Mouse (Mus musculus) lung, embryonic 15.5 days (tissue): ENCODE measurements at regions not wholly inside any gene's neighbourhood (a gene's known extent, or its start where the extent isn't known, plus 50 kb on each side); places are given as distances from the start of the nearest gene placed in this dataset.

Experiments
- ATAC-seq: fragments of 200-750 bp; cut with Nextera tagmentation; 2 replicates; pipeline ENCODE4 v1.8.0; 2017; ENCODE audit warnings: moderate number of reproducible peaks, borderline replicate concordance; ENCODE audit not compliant: low FRiP score, low TSS enrichment; ENCODE audit errors: extremely low read depth
- H3K27ac ChIP-seq: fragments of 300-500 bp; sonication (generic); 2 replicates; pipeline ENCODE4 v1.5.1; 2015; ENCODE audit warnings: moderate library complexity, mild to moderate bottlenecking, inconsistent platforms
- H3K27me3 ChIP-seq: fragments of 300-500 bp; sonication (generic); 2 replicates; pipeline ENCODE4 v1.6.1; 2015; ENCODE audit warnings: inconsistent platforms
- H3K36me3 ChIP-seq: fragments of 300-500 bp; sonication (generic); 2 replicates; pipeline ENCODE4 v1.6.1; 2015; ENCODE audit warnings: inconsistent platforms
- H3K4me1 ChIP-seq: fragments of 300-500 bp; sonication (generic); 2 replicates; pipeline ENCODE4 v1.6.1; 2015; ENCODE audit warnings: inconsistent platforms
- H3K4me2 ChIP-seq: fragments of 300-500 bp; sonication (generic); 2 replicates; pipeline ENCODE4 v1.6.1; 2015; ENCODE audit warnings: inconsistent platforms, mild to moderate bottlenecking, moderate library complexity
- H3K4me3 ChIP-seq: fragments of 300-500 bp; sonication (generic); 2 replicates; pipeline ENCODE4 v1.5.1; 2015; ENCODE audit warnings: mild to moderate bottlenecking, inconsistent platforms
- H3K9ac ChIP-seq: fragments of 300-500 bp; sonication (generic); 2 replicates; pipeline ENCODE4 v1.6.1; 2015; ENCODE audit warnings: inconsistent platforms
- H3K9me3 ChIP-seq: fragments of 300-500 bp; sonication (generic); 2 replicates; pipeline ENCODE4 v1.6.1; 2016; ENCODE audit warnings: inconsistent platforms
- WGBS: fragments of 180-500 bp; shearing (Covaris S2); methylation state at CpG from one replicate; pipeline ENCODE4 v1.1.7; 2015; 5-methylcytosine and 5-hydroxymethylcytosine counted together

DNA sequence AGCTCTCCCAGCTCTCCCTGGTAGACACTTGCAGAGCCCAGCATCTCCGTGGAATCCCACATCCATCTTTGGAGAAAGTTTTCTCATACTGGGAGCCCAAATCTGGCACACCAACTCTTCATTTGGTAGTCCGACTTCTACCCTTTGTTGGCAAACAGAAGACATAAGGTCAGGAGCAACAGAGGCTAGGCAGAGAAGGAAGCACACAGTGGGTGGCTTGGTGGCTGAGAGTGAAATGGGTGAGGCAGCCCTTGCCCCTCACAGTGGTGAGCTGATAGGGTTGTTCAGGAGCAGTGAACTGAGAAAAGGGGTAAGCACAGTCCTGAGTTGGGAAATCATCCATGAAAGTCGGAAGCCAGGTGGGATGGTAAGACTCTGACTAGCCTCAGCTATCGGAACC lies 157.6 kb upstream of the Arid2 start:
- WGBS = 85% methylated on average over 4 of the region's 4 CpGs
- Histone ChIP-seq H3K36me3 (no peaks in the 10 kb centered on the region), H3K9me3 (no peaks in the 10 kb centered on the region), H3K4me3 (no peak overlapping the region), H3K9ac (no peak overlapping the region), H3K4me1 (peaks cover 15% of the 10 kb centered on the region), H3K27me3 (no peaks in the 10 kb centered on the region), H3K4me2 (no peak overlapping the region), H3K27ac (no peak overlapping the region)
- no peak for ATAC-seq

DNA sequence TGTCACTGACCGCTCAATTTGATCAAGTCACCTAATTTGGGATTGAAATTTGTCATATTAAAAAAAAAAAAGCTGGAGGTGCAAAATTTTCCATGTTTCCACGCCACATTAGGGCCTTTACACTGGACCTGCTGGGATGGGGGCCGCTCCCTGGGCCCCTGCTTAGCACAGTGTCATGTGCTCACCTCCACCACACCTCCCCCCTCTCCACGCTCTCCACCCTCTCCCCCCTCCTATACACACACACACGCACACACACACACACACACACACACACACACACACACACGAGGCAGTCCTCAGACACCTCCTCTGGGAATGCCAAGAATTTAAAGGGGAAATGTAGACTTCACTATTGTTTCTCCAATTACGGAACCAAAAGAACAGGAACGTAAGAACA lies 156.8 kb upstream of the Arid2 start:
- WGBS = 54% methylated on average over 8 of the region's 8 CpGs
- Histone ChIP-seq H3K36me3 (no peaks in the 10 kb centered on the region), H3K9me3 (no peaks in the 10 kb centered on the region), H3K4me2 (no peak overlapping the region), H3K4me3 (no peak overlapping the region), H3K27me3 (no peaks in the 10 kb centered on the region), H3K9ac (no peak overlapping the region), H3K4me1 (peaks cover 20% of the 10 kb centered on the region), H3K27ac (no peak overlapping the region)
- ATAC-seq = no peak

DNA sequence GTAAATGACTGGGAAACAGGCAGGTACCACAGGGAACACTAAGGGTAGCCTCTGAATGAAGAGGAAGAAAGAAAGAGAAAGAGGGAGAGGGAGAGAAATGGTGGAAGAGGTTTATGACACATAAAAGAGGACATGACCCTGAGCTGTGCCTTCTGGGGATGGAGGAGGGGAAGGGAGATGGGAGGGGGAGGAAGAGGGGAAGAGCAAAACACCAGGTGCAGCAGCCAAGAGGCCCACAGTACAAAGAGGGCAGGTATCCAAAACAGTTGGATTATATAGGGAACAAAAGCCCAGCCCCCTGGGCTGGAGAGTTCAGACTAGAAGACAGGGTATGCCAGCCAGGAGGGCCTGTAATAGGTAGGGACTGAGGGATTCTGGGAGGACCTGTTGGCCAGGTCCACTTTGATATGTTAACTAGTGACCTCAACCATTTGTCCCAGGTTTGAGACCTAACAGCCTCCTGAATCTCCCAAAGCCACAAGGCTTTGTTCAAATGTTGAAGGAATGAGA lies 155.7 kb upstream of the Arid2 start:
- H3K9me3 ChIP-seq = no peaks in the 10 kb centered on the region
- H3K4me2 ChIP-seq = no peak overlapping the region
- no peaks in the 10 kb centered on the region for H3K27me3 ChIP-seq
- no peak overlapping the region for H3K9ac ChIP-seq
- no peaks in the 10 kb centered on the region for H3K36me3 ChIP-seq
- H3K27ac ChIP-seq = 0 out of 2 replicates have a peak overlapping the region, but pooled peaks have one; percentile 17
- peaks cover 20% of the 10 kb centered on the region for H3K4me1 ChIP-seq
- no peak overlapping the region for H3K4me3 ChIP-seq
- no peak for ATAC-seq

DNA sequence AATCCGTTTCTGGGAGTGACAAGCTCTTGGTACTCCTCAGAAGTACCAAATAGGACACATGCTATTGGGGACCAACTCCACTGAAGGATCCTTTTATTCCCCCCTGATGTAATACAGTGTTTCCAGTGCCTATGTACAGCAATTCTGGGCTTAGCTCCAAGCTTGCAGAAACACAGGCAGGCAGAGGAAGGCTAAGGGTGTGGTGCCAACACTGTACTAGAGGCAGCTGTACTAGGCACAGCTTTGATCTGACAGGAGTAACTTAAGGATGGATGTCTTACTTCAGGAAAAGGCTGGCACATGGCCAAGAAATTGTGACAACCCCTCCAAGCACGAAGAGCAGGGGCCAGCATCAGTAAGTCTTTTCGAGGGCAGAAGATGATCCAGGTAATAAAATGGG lies 154.7 kb upstream of the Arid2 start:
- no peaks in the 10 kb centered on the region for H3K27me3 ChIP-seq
- H3K4me2 ChIP-seq = no peak overlapping the region
- no peak overlapping the region for H3K9ac ChIP-seq
- WGBS = 28% methylated on average over 3 of the region's 3 CpGs
- H3K27ac ChIP-seq = no peak overlapping the region
- H3K36me3 ChIP-seq = no peaks in the 10 kb centered on the region
- peak; percentile 77; the same call in 1 of the 2 replicates for ATAC-seq
- H3K9me3 ChIP-seq = no peaks in the 10 kb centered on the region
- H3K4me3 ChIP-seq = no peak overlapping the region
- peaks cover 20% of the 10 kb centered on the region for H3K4me1 ChIP-seq

DNA sequence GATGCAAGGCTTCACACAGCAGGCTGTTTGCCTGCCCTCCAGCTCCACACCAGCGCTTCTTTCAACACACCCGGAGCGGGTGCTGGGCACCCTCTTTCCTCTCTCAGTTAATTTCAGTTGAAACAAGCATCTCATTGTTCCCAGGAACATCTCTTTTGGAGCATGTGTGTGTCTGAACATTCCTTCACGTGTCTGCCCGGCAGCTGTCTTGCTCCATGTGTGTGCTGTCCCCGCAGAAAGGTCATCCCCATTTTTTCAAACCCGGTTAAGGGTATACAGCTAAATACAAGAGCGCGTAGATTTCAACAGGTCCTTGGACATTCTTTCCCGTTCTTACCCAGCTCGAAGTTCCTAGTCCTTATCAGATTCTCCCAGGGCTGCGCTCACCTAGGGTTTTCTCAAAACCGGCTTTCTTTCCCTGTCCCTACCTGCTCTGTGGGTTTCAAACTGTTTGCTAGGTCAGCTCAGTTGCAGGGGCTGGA lies 152.0 kb upstream of the Arid2 start:
- Histone ChIP-seq H3K27ac (peak overlapping the region; percentile 37; the same call in 1 of the 2 replicates), H3K27me3 (no peaks in the 10 kb centered on the region), H3K36me3 (no peaks in the 10 kb centered on the region), H3K4me3 (no peak overlapping the region), H3K4me1 (peaks cover 20% of the 10 kb centered on the region), H3K9ac (no peak overlapping the region), H3K9me3 (no peaks in the 10 kb centered on the region), H3K4me2 (peak overlapping the region; percentile 43)
- 14% methylated on average over 13 of the region's 13 CpGs for WGBS
- no peak for ATAC-seq

DNA sequence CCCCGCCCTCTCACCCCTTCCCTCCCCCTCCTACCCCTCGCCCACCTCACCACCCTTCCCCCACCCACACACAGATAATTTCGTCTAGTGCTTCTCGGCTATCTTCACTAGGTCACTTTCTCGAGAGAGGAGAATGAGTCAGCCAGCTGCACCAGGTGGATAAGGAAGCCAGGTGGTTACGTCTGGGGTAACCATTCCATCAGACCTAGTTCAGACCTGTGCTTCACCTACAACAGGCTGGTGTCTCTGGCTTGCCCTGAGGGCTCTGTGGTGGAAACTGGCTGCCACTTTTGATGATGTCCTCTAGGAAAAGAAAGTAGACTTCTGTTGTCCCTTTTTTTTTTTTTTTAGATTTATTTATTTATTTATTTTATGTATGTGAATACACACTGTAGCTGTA lies 151.5 kb upstream of the Arid2 start:
- Histone ChIP-seq H3K4me3 (no peak overlapping the region), H3K9me3 (no peaks in the 10 kb centered on the region), H3K4me1 (peaks cover 20% of the 10 kb centered on the region), H3K27ac (peak overlapping the region; percentile 37; the same call in 1 of the 2 replicates), H3K36me3 (no peaks in the 10 kb centered on the region), H3K4me2 (peak overlapping the region; percentile 43), H3K9ac (no peak overlapping the region), H3K27me3 (no peaks in the 10 kb centered on the region)
- WGBS = 9% methylated on average over 6 of the region's 6 CpGs
- no peak for ATAC-seq

DNA sequence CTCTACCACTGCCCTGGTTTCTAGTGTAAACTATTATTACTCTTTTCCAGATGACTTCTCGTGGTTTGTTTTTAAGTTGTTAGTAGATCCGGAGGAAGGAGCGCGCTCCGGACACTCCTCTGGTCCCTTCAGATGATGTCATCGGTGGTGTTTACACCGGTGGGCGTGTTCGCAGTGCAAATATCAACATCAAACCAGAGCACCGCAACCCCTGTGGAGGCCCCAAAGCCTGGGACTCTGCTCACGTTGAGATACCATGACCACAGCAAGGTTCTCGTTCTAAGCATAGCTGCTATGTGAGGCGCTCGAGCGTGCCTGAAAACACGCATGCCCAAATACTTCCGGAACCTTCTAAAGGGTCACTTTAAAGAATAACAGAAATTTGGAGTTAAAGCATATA lies 149.8 kb upstream of the Arid2 start:
- H3K27me3 ChIP-seq = no peaks in the 10 kb centered on the region
- H3K27ac ChIP-seq = no peak overlapping the region
- no peak overlapping the region for H3K4me2 ChIP-seq
- no peak for ATAC-seq
- 81% methylated on average over 17 of the region's 17 CpGs for WGBS
- H3K9me3 ChIP-seq = no peaks in the 10 kb centered on the region
- H3K4me3 ChIP-seq = no peak overlapping the region
- no peak overlapping the region for H3K9ac ChIP-seq
- peaks cover 9% of the 10 kb centered on the region for H3K4me1 ChIP-seq
- no peaks in the 10 kb centered on the region for H3K36me3 ChIP-seq

DNA sequence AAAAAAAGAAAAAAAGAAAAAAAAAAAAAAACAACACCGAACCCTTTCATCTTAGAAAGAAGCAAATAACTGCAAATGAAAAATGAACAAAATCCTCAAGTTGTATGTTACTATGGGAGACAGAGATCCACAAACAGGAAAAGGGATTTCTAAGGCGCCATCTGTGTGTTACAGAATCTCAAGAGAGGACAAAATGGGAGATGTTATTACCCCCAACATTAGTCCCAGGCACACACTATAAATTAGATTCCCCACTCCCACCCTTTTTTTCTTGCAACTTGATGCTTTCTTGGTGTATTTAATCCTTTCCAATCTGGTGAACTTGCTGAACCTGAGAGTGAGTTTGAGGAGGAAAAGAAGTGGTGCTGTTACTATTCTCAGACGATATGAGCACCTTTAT lies 149.4 kb upstream of the Arid2 start:
- Histone ChIP-seq H3K4me2 (no peak overlapping the region), H3K9ac (no peak overlapping the region), H3K4me3 (no peak overlapping the region), H3K9me3 (no peaks in the 10 kb centered on the region), H3K27me3 (no peaks in the 10 kb centered on the region), H3K36me3 (no peaks in the 10 kb centered on the region), H3K4me1 (peaks cover 5% of the 10 kb centered on the region), H3K27ac (no peak overlapping the region)
- no peak for ATAC-seq
- WGBS = 83% methylated on average over 3 of the region's 3 CpGs

DNA sequence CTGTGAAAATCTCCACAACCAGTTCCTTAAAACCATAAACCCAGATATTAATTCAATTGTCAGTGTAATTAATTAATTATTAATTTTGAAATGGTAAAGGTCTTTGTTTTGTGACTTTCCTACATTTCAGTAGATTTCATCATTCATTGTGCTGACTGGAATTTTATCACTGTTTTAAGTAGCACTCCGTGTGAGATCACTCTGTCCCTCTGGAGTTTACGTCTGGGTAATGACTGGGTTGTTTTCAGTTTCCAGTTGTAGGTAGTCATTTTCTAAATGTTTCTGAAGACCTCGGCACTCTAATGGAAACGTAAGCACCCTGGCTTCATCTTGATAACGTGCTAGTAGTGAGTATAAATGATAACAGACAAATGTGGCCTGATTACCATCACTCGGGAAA lies 133.8 kb upstream of the Arid2 start:
- Histone ChIP-seq H3K27ac (no peak overlapping the region), H3K4me2 (no peak overlapping the region), H3K9me3 (no peaks in the 10 kb centered on the region), H3K4me3 (no peak overlapping the region), H3K27me3 (no peaks in the 10 kb centered on the region), H3K36me3 (no peaks in the 10 kb centered on the region), H3K9ac (no peak overlapping the region), H3K4me1 (no peaks in the 10 kb centered on the region)
- no peak for ATAC-seq
- 39% methylated on average over 6 of the region's 6 CpGs for WGBS

DNA sequence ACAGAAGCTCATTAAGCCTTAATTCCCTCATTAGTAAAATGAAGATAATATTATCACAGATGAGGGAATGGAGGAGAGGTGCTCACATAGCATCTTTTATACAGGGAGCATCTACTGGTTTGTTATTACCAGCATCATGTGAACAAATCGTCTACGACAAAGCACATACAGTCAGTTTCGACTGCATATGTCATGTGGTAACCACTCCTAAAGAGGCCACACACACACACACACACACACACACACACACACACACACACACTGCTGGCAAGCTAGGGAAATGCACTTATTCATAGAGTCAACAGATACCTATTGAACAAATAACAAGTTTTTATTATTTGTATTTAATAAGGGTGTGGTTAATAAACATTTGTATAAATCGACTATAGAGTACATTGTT lies 129.0 kb upstream of the Arid2 start:
- no peaks in the 10 kb centered on the region for H3K36me3 ChIP-seq
- H3K4me1 ChIP-seq = no peaks in the 10 kb centered on the region
- H3K4me2 ChIP-seq = no peak overlapping the region
- WGBS = 76% methylated on average over 4 of the region's 4 CpGs
- H3K27me3 ChIP-seq = no peaks in the 10 kb centered on the region
- H3K4me3 ChIP-seq = no peak overlapping the region
- H3K9me3 ChIP-seq = no peaks in the 10 kb centered on the region
- ATAC-seq = no peak
- no peak overlapping the region for H3K27ac ChIP-seq
- no peak overlapping the region for H3K9ac ChIP-seq

DNA sequence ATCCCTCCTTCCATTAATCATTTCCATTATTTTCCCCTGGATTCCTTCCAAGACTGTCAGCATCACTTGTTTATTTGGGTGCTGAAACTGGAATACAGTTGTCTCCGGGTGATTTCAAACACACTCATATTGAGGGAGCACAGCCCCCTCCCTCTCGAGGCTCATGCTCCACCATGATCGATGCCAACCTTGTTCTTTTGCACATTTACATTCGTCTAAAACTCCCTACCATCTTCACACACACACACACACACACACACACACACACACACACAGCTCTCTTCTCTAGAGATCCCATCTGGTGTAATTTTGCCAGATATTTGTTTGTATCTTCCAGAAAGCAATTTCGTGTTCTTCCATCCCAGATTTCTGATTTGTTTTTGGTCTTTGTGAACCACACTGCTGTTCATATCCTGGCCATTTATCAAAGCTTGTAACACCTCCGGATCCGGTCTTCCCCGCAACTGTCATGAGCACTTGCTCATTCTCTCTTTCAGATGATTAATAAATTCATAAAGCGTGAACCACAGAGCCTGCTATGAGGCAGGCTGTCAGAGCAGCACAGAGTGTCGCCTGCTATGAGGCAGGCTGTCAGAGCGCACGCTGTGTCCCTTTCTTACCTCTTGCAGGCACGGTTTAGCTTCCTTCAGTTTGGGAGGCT lies 122.4 kb upstream of the Arid2 start:
- Histone ChIP-seq H3K36me3 (no peaks in the 10 kb centered on the region), H3K9ac (no peak overlapping the region), H3K27ac (no peak overlapping the region), H3K4me1 (no peaks in the 10 kb centered on the region), H3K4me3 (no peak overlapping the region), H3K27me3 (peaks cover 4% of the 10 kb centered on the region; the same call in 1 of the 2 replicates), H3K4me2 (no peak overlapping the region), H3K9me3 (no peaks in the 10 kb centered on the region)
- 35% methylated on average over 13 of the region's 13 CpGs for WGBS
- no peak for ATAC-seq

DNA sequence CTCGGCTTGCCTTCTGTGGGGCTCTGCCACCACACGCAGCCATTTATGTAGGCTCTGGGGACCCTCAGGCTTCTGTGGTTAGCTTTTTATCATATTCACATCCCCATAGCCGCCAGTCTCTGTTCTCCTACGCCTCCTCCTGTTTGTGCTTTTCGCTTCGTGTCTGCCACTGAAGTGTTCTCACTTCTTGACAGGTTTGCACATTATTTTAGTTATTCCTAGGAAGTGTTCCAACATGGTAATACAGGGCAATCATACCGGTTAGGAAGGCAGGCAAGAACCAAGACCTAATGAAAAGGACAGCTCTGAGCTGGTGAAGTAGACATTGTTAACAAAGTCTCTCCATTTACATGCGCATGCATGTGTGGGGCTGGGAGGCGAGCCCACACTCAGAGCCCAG lies 120.1 kb upstream of the Arid2 start:
- no peak overlapping the region for H3K27ac ChIP-seq
- H3K36me3 ChIP-seq = no peaks in the 10 kb centered on the region
- no peak overlapping the region for H3K4me2 ChIP-seq
- no peaks in the 10 kb centered on the region for H3K4me1 ChIP-seq
- peaks cover 22% of the 10 kb centered on the region; the same call in 1 of the 2 replicates for H3K27me3 ChIP-seq
- ATAC-seq = no peak
- no peaks in the 10 kb centered on the region for H3K9me3 ChIP-seq
- H3K4me3 ChIP-seq = no peak overlapping the region
- 72% methylated on average over 9 of the region's 9 CpGs for WGBS
- no peak overlapping the region for H3K9ac ChIP-seq
